Mouse (Mus musculus) neural tube, embryonic 13.5 days (tissue): Measurements from ENCODE around the gene Rapgef4. TPM values are rescaled to one million over a fixed set of nuclear protein-coding genes. Genes with fewer than 3 reads are reported as not detected.

Experiments
- polyA plus RNA-seq: library from polyadenylated mRNA; unstranded; fragments of >200 nt; fragmentation: Nextera tagmentation; extraction: Ambion mirVana; gene quantifications from 2 replicates; pipeline ENCODE4 v1.2.1, GENCODE M21; 2015

The Rapgef4 gene
- polyA plus RNA-seq, 1 experiment from 2014 or later = 24.7 TPM

Other genes with a start within 250 kb of the Rapgef4 start
- gene Itga6, start 235.6 kb upstream of the Rapgef4 start, polyA plus RNA-seq = 24.6 and 26.3 TPM in 2 replicates
- 12.0 and 13.7 TPM in 2 replicates for gene Pdk1, start 108.0 kb upstream of the Rapgef4 start, polyA plus RNA-seq